Mouse (Mus musculus) NIH3T3 (cell line): ENCODE measurements around the gene Acta1.

Source experiments
- DNase-seq: peaks from one replicate; pipeline ENCODE4 v3.0.0-alpha.2; 2012; ENCODE audit warnings: low read depth

Gene Acta1

DNA sequence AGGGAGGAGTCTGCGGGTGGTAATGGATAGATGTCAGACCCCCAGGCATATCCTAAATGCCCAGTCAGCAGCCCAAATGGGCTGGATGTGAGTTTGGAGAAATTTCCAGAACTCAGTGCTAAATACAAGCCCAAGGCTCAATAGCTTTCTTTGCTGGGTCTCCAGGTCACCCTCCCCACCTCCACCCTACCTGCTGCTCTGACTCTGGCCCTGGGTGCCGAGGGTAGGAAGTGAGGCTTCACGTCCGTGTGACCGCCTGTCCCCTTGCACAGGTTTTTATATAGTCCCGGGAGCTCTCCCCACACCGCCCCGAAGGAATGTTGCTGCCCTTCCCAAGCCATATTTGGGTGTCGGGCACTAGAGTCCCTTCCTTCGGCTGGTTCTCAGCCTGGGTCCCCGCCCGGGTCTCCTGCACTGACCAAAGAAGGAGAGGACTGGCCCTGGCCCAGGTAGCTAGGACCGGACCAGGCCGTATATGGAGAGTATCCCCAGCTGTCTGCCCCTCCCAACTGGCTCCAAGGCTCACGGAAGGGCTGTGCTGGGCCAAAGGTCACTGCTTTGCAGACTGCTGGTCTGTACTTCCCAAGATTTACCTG lies at the start of gene Acta1:
Gene Acta1 (minus strand): TSS at position 250 of the 596 bp plus-strand sequence.
- no peak for DNase-seq

DNA sequence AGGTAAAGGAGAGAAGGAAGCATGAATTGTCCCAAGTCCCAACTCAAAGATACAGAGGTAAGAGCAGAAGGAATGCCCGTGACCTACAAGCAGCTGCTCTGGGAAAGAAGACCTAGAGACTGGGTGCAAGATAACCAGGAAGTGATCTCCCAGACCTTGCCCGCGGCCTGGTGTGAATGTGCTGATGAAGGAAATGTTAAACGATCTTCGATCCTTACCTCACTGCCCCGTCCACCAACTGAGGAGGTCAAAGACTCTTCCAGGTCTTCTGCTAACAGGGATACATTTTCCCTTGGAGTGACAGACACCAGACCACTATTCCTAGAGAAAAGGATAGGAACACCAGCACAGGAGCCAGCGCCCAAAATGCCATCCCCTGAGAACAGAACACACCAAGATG lies 34.5 kb upstream of the Acta1 start:
- DNase-seq = no peak

DNA sequence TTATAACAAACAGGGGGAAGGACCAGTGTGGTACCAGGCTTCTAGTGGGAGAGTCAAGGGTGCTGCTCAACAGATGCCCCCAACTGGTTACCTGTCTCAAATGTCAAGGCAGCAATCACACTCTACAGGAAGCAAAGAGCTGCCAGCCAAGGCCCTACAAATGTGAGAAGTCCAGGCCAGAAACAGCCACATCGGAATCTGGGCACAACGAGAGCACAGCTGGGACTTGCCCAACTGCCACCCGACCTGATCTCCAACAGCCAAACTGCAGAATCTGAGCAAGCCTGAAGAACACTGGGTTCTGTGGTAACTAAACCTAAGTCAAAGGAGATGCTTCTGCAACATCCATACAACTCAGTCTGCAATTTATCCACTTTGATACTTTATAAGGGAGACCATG lies 31.1 kb upstream of the Acta1 start:
- DNase-seq = no peak

DNA sequence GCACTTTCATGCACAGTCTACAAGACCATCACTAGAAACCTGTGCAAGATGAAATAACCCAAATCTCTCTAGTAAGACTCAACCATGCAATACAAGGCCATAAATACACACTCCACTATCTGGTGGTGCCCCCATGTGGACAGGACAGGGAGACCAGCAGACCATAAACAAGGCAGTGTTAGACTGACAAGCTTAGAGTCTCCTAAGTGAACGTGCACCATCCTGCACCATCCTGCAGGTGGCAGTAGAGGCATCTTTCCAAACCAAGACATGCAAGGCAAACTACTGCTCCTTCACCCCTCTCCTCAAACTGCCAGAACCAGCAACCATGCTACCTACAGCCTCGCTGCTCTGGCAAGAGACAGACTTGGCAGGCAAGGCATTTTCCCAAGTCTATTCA lies 30.2 kb upstream of the Acta1 start:
- DNase-seq = peak; percentile 97

DNA sequence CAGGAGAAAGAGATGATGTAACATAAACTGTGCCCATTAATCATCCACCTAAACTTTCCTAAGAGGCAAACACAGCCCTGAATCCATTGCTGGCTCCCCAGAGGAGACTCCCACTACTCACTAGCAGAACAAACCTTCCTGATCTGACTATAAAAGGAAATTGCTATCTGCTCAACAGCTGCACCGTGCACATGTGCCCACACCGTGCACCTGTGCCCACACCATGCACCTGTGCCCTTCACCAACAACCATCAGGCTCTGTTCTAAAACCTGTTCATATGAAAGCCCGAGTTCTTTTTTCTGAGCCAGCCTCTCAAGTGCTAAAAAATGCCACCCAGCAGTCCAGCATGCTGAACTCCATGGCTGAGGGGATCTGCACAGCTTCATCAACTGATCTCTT lies 20.1 kb upstream of the Acta1 start:
- DNase-seq = no peak

DNA sequence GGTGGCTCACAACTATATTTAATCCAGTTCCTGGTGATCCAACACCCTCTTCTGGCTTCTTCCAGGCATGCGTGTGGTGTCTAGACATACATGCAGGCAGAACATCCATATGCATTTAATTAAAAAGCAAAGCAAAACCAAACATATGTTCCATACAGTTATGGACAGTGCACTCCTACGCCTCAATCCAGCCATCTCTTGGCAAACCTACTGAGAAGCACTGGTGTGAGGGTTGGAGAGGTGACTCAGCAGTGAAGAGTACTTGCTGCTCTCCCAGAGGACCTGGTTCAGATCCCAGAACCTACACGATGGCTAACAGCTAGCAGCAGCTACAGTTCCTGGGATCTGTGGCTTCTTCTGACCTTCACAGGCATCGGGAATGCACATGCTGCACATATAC lies 17.7 kb upstream of the Acta1 start:
- DNase-seq = peak; percentile 69

DNA sequence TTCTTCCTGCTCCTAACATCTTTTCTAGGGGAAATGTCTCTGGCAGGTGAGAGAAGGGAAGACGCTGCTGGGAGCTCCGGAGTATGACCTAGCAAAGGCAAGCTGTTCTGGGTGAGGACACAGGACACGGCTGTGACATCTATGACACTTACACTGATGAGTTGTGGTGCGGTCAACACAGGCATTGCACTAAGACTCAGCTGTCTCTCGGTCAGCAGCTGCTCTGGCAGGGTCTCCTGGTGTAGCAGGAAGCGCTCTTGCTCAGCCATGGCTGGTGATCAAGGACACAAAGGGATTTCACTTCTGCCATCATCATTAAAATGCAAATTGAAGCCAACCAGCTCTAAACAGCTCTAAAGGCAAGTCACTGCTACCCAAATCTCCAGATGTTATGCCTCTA lies 13.1 kb upstream of the Acta1 start:
- DNase-seq = no peak

DNA sequence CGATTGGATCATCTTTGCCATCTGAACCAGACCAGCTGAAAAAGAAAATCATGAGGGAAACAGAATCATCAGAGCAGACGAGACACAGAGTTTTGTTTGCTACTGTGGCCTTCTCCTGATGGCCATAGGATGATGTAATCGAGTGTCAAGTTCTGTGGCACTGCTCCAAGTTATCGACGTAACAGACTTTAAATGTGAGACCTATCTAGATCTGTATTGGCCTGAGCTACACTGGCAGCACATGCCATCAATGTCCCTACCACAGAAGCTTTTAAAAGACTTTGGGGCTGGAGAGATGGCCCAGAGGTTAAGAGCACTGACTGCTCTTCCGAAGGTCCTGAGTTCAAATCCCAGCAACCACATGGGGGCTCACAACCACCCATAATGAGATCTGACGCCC lies 8.1 kb upstream of the Acta1 start:
- DNase-seq = no peak

DNA sequence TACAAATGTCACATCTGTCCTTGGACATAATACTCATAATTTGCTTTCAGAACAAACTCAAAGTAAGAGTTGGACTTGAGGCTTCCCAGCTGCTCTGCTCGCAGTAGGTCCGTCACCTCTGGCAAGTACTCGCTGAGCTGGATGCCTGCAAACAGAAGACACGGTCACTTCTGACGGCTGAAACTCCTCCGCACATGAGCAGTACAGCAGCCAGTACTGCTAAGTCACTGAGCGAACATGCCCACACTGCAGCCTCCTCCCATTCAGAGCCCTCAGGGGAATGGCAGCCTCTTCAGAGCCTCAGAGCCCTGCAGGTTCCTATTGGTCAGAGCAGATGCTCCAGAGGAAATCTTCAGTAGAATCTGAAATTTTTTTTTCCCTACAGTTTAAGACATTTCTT lies 4.8 kb upstream of the Acta1 start:
- no peak for DNase-seq

DNA sequence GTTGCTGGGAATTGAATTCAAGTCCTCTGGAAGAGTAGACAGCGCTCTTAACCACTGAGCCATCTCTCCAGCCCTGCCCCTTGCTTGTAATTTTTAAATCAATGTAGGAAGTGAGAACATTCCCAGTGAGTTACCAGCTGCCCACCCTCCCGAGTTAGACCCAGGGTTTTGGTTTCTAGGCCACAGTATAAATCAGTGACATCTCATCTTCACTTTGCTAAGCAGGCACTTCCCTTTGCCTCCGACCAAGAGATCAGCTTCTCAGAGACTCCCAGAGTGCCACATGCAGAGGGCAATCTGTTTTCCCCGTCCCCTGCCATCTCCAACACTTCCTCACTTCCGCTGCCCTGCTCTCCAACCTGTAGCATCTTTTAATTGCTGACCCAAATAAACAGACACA lies 4.0 kb upstream of the Acta1 start:
- no peak for DNase-seq

DNA sequence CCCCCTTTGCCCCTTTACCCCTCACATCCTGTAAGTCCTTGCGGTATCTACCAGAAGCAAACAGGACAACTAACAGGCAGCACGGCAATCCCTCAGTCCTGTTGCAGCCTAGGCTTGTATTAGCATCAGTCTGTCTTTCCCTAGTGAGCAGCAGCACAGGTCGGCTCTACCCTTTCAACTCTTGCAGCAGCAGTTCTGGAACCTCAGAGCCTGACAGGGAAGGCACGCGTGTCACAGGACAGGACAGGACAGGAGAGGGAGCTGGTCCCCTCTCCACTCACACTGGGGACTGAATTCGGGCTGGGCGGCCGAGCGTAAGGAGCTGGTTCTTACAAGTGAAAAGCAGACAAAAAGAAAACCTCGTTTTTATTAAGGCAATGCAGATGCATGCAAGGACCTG lies 2.2 kb upstream of the Acta1 start:
- no peak for DNase-seq

DNA sequence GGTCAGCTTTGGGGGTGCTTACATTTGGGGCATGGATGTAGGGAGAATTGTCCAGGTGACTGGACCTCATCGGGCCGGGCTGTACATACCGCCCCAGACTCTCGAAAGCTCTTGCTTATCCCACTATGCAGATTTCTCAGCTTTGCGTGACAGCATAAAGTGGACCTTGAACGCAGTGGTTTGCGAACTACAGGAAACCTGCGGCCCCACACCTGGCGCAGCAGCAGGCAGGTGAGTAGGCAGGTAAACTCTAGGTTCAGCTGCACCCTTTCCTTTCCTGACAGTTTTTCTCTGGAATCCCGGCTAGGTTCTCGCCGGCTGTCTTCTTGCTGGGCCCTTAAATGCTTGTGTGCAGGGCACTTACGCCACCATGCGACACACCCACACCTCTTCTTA lies 1.8 kb upstream of the Acta1 start:
- DNase-seq = no peak

DNA sequence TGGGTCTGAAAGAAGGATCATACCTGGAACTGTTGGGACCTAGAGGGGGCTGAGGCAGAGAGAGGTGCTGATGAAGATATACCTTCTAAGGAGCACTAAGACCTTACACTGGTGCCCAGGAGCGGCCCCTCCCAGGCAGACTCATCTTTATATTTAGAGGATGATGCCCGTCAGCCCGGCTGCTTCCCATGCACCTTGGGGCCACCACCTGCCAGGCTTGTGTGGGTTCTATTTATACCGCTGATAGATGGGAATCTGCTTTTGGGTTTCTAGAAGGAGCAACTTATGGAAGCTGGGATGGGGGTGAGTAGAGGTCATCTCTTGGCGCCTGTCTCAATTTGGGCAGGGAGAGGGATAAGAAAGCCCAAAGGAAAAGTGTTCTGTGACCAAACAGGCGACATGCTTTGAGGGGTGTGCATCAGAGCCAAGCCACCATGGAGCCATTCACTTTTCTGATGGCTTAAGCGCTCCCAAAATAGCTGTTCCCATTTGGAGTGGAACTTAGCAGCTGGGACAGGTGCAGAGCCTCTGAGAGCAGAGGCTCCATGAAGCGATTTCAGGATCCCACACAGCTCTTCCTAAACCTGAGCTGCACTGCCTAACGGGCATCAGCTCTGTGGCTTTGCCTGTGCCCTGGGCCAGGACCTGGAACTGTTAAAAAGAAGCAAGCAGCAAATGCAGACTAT lies 1.3 kb upstream of the Acta1 start:
- no peak for DNase-seq

DNA sequence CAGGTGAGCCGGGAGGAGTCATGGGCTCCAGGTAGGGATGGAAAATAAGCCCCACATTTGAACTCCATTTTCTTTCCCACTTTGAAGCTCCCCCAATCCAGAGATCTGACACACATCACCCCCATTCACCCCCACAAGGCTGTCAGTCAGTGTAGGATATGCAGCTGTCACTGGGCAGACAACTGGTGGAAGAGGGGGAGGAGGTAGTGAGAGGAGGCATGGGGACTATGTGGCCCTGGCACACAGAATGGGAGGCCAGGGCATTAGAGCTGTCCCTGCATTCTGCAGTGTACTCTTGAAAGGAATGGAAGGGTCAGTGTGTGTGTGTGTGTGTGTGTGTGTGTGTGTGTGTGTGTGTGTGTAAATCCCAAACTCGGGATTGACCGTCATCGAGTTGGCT lies 679 bp upstream of the Acta1 start:
- DNase-seq = no peak

DNA sequence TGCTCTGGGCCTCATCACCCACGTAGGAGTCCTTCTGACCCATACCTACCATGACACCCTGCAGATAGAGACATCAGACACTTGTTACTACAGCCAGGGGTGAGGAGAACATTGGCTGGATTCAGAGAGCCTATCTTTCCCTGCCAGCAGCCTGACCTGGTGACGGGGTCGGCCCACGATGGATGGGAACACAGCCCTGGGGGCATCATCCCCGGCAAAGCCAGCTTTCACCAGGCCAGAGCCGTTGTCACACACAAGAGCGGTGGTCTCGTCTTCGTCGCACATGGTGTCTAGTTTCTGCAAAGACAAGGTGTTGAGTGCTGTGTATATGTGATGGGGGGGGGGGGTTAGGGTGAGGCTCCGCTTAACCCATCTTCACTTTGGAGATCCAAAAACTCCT lies 1.1 kb downstream of the Acta1 start:
- no peak for DNase-seq

DNA sequence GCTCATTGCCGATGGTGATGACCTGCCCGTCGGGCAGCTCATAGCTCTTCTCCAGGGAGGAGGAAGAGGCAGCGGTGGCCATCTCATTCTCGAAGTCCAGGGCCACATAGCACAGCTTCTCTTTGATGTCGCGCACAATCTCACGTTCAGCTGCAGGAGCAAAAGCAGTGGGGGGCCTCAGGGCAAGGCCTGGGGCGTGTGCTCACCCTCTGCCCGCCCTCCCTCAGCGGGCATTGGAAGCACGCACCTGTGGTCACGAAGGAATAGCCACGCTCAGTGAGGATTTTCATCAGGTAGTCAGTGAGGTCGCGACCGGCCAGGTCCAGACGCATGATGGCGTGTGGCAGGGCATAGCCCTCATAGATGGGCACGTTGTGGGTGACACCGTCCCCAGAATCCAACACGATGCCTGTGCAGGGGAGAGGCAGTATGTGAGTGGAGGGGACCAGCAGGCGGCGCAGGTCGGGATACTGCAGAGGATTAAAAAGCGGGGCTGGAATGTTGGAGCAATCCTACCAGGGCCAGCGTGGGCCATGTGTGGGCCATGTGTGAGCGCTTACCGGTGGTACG lies 1.9 kb downstream of the Acta1 start:
- DNase-seq = no peak

DNA sequence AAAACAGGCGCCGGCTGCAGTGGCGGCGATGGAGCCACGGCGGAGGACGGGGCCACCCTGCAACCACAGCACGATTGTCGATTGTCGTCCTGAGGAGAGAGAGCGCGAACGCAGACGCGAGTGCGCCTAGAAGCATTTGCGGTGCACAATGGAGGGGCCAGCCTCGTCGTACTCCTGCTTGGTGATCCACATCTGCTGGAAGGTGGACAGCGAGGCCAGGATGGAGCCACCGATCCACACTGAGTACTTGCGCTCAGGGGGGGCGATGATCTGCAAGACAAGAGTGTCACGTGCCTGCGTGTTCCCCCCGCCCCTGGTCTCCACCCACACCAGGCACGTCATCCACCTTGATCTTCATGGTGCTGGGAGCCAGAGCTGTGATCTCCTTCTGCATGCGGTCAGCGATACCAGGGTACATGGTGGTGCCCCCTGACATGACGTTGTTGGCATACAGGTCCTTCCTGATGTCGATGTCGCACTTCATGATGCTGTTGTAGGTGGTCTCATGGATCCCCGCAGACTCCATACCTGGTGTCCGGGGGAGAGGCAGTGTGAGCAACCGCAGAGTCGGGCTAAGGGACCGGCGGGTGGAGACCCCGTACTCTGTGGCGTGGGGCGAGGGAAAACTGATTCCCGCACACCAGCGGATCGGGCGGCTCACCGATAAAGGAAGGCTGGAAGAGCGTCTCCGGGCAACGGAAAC lies 2.5 kb downstream of the Acta1 start:
- DNase-seq = no peak

DNA sequence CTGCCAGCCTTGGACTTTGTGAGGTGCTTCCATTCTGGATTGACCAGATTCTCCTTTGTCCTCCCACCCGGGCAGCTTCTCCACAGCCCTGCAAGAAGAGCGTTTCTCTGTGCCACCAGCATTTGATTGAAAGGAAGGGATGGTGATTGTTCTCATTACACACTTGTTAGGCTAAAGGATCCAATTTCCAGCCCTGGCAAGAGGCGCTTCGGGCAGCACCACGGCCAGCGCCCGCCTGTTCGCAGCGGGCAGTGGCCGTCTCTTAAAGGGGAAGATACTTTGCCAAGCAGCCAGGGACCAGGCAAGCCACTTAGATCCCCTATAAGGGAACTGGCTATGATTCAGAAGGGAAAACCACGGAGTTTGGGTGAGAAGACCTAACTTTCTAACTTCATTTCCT lies 3.3 kb downstream of the Acta1 start:
- peak; percentile 88 for DNase-seq

DNA sequence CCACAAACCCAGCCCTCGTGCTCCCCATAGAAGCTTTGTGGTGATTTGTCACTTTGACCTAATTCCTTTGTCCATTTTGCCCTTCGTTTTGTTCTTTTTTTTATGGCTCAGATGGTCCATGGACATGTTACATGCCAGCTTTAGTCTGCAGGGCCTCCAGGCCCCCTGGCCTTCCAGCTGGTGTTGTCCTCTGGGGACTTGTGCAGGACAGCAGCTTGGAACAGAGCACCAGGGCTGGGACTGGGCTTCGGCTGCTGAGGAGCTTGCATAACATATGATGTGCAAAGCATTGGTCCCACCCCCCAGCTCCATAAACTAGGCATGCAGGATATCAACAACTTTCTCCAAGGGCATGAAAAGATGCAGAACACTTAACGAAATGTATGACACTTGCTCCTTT lies 4.8 kb downstream of the Acta1 start:
- DNase-seq = no peak

DNA sequence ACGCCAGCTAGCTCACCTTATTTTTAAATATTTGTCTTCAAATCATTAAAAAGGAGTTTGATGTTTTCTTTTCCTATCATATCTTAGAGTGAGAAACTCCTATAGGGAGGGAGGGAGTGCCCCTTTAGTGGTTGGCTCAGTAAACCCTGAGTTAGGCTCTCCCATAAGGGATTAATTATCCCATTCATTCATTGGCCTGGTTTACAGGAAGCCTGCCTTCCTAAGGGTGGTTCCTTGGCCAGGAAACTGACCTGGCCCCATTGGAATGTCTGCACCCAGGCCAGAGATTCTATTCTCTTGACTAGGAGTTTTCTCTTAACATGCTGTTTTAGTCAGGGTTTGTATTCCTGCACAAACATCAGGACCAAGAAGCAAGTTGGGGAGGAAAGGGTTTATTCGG lies 6.6 kb downstream of the Acta1 start:
- DNase-seq = peak; percentile 92

DNA sequence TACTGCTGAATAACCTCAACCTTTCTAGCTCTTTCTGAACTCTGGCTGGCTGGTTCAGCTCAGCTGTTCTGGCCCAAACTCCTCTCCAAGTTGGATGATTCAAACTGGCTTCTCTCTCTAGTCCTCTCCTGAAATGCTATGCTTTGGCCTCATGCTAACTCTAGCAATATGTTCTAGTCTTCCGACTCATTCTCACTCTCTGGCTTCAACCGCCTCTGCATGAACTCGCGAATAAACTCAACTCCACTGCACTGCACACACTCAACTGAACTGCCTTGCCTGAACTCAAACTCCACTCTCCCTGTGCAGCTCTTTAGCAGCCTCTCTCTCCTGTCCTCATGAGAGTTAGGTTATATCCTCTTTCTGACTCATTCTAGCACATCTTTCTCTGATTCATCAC lies 7.4 kb downstream of the Acta1 start:
- peak; percentile 58 for DNase-seq

DNA sequence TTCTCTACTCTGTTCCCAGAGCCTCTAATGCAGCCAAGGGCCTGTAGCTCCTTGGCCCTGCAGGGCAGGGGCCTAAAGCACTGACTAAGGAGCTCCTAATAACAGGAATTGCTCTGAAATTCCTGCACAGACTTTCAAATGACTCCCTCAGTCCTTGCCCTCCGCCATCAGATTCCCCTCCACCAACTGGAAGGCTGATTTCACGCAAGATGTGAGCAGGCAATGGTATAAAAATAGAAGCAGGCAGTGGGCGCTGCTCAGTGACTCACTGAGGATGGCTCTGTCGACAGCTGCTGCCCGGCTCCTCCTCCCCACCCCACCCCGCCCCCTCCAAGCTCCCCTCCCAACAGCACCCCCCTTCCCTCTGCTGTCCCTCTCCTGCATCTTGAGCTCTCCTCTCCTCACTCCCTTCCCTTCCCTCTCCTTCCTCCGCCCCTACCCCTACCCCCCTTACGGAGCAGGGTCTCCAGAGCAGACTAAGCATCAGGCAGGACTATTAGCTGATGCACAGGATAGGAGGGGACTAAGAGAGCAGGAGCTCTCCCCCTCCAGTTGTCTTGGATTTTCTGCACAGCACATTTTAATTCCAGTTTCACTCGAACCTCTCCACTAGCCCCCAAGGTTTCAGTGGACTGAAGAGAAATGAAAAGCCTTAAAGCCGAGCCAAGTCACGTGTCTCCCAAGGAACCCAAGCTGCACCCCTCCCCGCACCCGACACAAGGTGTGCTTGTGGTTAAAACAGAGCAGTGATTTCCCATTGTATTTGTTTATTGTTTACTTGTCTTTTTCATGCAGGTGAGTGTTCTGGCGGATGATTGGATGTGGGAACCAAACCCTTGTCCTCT lies 9.6 kb downstream of the Acta1 start:
- peak; percentile 93 for DNase-seq
